Mouse (Mus musculus) lung, postnatal 0 days (tissue): Measurements from ENCODE around the gene Gstm6. TPM values are rescaled to one million over a fixed set of nuclear protein-coding genes. Genes with fewer than 3 reads are reported as not detected.

ENCODE experiments used
- polyA plus RNA-seq: library from polyadenylated mRNA; unstranded; fragments of >200 nt; fragmentation: Nextera tagmentation; extraction: Ambion mirVana; gene quantifications from 2 replicates; pipeline ENCODE4 v1.2.1, GENCODE M21; 2015

The Gstm6 gene
- polyA plus RNA-seq, 1 experiment from 2014 or later = 3.6 TPM

Other genes starting within 250 kb of the Gstm6 start
- gene Ahcyl1, start 247.2 kb downstream of the Gstm6 start, polyA plus RNA-seq = 37.1 and 39.3 TPM in 2 replicates
- 10.9 and 14.3 TPM in 2 replicates for gene Csf1, start 183.3 kb downstream of the Gstm6 start, polyA plus RNA-seq
- gene Eps8l3, start 66.5 kb downstream of the Gstm6 start, polyA plus RNA-seq = not detected in 2 replicates
- 47.2 and 50.4 TPM in 2 replicates for gene Gstm5, start 47.9 kb downstream of the Gstm6 start, polyA plus RNA-seq
- gene Gstm7, start 11.9 kb downstream of the Gstm6 start, polyA plus RNA-seq = 5.6 and 6.5 TPM in 2 replicates
- gene Gstm3, start 25.5 kb upstream of the Gstm6 start, polyA plus RNA-seq = 0.27 and 0.40 TPM in 2 replicates
- 129 and 132 TPM in 2 replicates for gene Gstm2, start 42.7 kb upstream of the Gstm6 start, polyA plus RNA-seq
- 230 and 249 TPM in 2 replicates for gene Gstm1, start 74.2 kb upstream of the Gstm6 start, polyA plus RNA-seq
- 11.2 and 13.4 TPM in 2 replicates for gene Gstm4, start 101.1 kb upstream of the Gstm6 start, polyA plus RNA-seq
- 11.6 and 12.6 TPM in 2 replicates for gene Ampd2, start 142.9 kb upstream of the Gstm6 start, polyA plus RNA-seq
- gene Gnat2, start 149.0 kb upstream of the Gstm6 start, polyA plus RNA-seq = 0.33 and 0.45 TPM in 2 replicates
- 87.4 and 96.3 TPM in 2 replicates for gene Gnai3, start 202.4 kb upstream of the Gstm6 start, polyA plus RNA-seq
- gene Gpr61, start 211.1 kb upstream of the Gstm6 start, polyA plus RNA-seq = not detected in 2 replicates
- gene Amigo1, start 242.6 kb upstream of the Gstm6 start, polyA plus RNA-seq = 4.6 TPM in 2 replicates